Mouse (Mus musculus) forebrain, embryonic 14.5 days (tissue): ENCODE measurements around the gene Rho. TPM values are rescaled to one million over a fixed set of nuclear protein-coding genes. Genes with fewer than 3 reads are reported as not detected.

ENCODE experiments used
- ATAC-seq: fragments of 200-750 bp; cut with Nextera tagmentation; 2 replicates; pipeline ENCODE4 v1.8.0; 2017; ENCODE audit warnings: mild to moderate bottlenecking, moderate library complexity
- DNase-seq: peaks from one replicate; pipeline ENCODE4 v3.0.0-alpha.2; 2015; ENCODE audit warnings: low spot score
- H3K27ac ChIP-seq: fragments of 300-500 bp; sonication (generic); 2 replicates; pipeline ENCODE4 v1.5.1; 2014; ENCODE audit warnings: low read depth, mild to moderate bottlenecking, control low read depth, low read length, moderate library complexity
- H3K27me3 ChIP-seq: fragments of 300-500 bp; sonication (generic); replicated peaks from 2 replicates; pipeline ENCODE4 v1.6.1; 2014; ENCODE audit warnings: low read length, control low read depth, mixed read lengths; ENCODE audit not compliant: control insufficient read depth, insufficient read depth
- H3K36me3 ChIP-seq: fragments of 300-500 bp; sonication (generic); 2 replicates; pipeline ENCODE4 v1.6.1; 2014; ENCODE audit warnings: low read length, control low read depth; ENCODE audit not compliant: control insufficient read depth, insufficient read depth
- H3K4me1 ChIP-seq: fragments of 300-500 bp; sonication (generic); 2 replicates; pipeline ENCODE4 v1.6.1; 2014; ENCODE audit warnings: antibody characterized with exemption, low read length, control low read depth; ENCODE audit not compliant: control insufficient read depth, insufficient read depth
- H3K4me2 ChIP-seq: fragments of 300-500 bp; sonication (generic); 2 replicates; pipeline ENCODE4 v1.6.1; 2014; ENCODE audit warnings: mild to moderate bottlenecking, control low read depth, low read length
- H3K4me3 ChIP-seq: fragments of 300-500 bp; sonication (generic); 2 replicates; pipeline ENCODE4 v1.5.1; 2014; ENCODE audit warnings: low read depth, low read length, control low read depth
- H3K9ac ChIP-seq: fragments of 300-500 bp; sonication (generic); 2 replicates; pipeline ENCODE4 v1.6.1; 2014; ENCODE audit warnings: mild to moderate bottlenecking, low read length, control low read depth, moderate library complexity
- H3K9me3 ChIP-seq: fragments of 300-500 bp; sonication (generic); replicated peaks from 2 replicates; pipeline ENCODE4 v1.6.1; 2016; ENCODE audit warnings: low read length, control low read depth, mixed read lengths; ENCODE audit not compliant: control insufficient read depth
- WGBS: fragments of 180-500 bp; shearing (Covaris S2); extraction: QIAGEN DNeasy Blood & Tissue Kit; methylation state at CpG from one replicate; pipeline ENCODE4 v1.1.7; 2014; 5-methylcytosine and 5-hydroxymethylcytosine counted together
- polyA plus RNA-seq: library from polyadenylated mRNA; unstranded; fragments of >200 nt; fragmentation: Nextera tagmentation; extraction: Ambion mirVana; gene quantifications from 2 replicates; pipeline ENCODE4 v1.2.1, GENCODE M21; 2014

Gene Rho
- polyA plus RNA-seq, 1 experiment from 2014 or later = 0.19 TPM

- no peak overlapping the region for H3K27ac ChIP-seq
- H3K36me3 ChIP-seq = 0 out of 2 replicates have a peak, but pooled peaks cover 2% of the 10 kb centered on the region
- H3K4me2 ChIP-seq = no peak overlapping the region
- no peak overlapping the region for H3K4me3 ChIP-seq
- H3K27me3 ChIP-seq = no peaks in the 10 kb centered on the region
- H3K9ac ChIP-seq = no peak overlapping the region
- ATAC-seq (no peak), DNase-seq (no peak)
- peaks cover 14% of the 10 kb centered on the region for H3K4me1 ChIP-seq
- WGBS = 91% methylated on average over 15 of the region's 15 CpGs
- no peaks in the 10 kb centered on the region for H3K9me3 ChIP-seq
Measured at GRCm38 (mm10) chr6:115973139-115973875, 41.8 kb downstream of the Rho start.

DNA sequence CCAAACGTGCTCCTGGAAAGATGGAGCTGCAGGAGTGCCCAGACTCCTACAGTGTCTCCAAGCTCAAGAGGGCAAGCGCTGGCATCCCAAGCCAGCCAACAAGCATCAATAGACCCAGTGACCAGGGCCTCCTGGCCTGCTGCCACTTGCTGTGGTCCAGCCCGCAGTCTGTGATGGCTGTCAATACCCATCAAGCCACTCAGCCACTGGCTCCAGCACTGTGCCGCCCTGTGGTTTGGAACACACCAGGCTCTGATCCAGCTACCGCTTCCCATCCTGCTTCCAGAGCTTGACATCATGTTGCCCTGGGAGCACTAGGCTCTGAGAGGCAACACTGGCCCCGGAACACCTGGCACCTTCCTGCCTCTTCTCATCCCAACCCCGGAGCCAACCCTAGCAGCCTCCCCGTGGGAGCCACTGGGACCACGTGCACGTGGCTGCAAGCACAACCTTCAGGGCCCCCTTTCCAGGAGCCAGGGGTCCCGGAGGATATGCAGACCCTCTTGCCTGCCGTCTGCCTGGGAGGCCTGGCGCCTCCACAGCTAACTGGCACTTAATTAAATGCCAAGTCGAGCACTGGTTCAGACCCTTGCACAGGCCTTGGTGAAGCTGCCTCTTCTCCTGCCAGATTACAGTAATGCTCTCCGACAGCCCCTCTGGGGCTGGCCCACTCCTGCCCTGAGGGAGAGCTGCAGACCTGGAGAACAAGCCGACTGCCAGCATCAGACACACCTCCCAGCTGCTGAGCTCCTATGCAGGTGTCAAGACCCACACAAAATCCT is 42.5 kb downstream of the Rho start:
- Histone ChIP-seq H3K4me1 (peaks cover 14% of the 10 kb centered on the region), H3K36me3 (0 out of 2 replicates have a peak, but pooled peaks cover 2% of the 10 kb centered on the region), H3K9me3 (no peaks in the 10 kb centered on the region), H3K4me3 (no peak overlapping the region), H3K27me3 (no peaks in the 10 kb centered on the region), H3K9ac (no peak overlapping the region), H3K4me2 (no peak overlapping the region), H3K27ac (no peak overlapping the region; the same call in 1 of the 2 replicates)
- DNase-seq (no peak), ATAC-seq (no peak)
- WGBS = 73% methylated on average over 16 of the region's 16 CpGs

DNA sequence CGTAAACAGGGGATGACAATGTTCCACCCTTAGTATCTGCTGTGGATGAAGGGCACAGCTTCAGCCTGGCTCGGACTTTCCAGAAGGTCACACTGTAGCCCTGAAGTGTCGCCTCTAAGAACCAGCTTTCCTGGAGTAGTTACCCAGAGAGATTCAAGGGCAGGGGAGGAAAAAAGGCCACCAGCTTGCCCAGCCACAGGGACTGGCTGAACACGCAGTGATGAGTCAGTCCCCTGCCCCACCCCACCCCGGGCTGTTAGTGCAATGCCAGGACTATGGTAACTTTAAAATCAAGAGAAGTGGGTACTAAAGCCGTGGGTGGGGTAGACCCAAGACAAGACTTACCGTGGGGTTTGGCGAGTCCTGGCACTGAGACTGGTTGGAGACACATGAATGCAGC is 44.1 kb downstream of the Rho start:
- ATAC-seq = no peak
- no peak overlapping the region for H3K9ac ChIP-seq
- no peak overlapping the region for H3K27ac ChIP-seq
- no peak for DNase-seq
- H3K4me3 ChIP-seq = no peak overlapping the region
- peaks cover 14% of the 10 kb centered on the region for H3K4me1 ChIP-seq
- no peak overlapping the region for H3K4me2 ChIP-seq
- no peaks in the 10 kb centered on the region for H3K27me3 ChIP-seq
- H3K36me3 ChIP-seq = 0 out of 2 replicates have a peak, but pooled peaks cover 2% of the 10 kb centered on the region
- no peaks in the 10 kb centered on the region for H3K9me3 ChIP-seq
- 82% methylated on average over 8 of the region's 8 CpGs for WGBS

- H3K4me3 ChIP-seq = no peak overlapping the region
- H3K4me1 ChIP-seq = 0 out of 2 replicates have a peak, but pooled peaks cover 5% of the 10 kb centered on the region
- DNase-seq (no peak), ATAC-seq (no peak)
- 0 out of 2 replicates have a peak, but pooled peaks cover 2% of the 10 kb centered on the region for H3K36me3 ChIP-seq
- H3K27me3 ChIP-seq = no peaks in the 10 kb centered on the region
- H3K4me2 ChIP-seq = no peak overlapping the region
- H3K27ac ChIP-seq = no peak overlapping the region
- H3K9me3 ChIP-seq = no peaks in the 10 kb centered on the region
- no peak overlapping the region for H3K9ac ChIP-seq
- 92% methylated on average over 15 of the region's 15 CpGs for WGBS
Measured at GRCm38 (mm10) chr6:115977810-115978209, 46.3 kb downstream of the Rho start.

GRCm38 (mm10) chr6:115978596-115978995 is 47.0 kb downstream of the Rho start:
- 60% methylated on average over 8 of the region's 8 CpGs for whole genome bisulfite sequencing
- Histone ChIP-seq H3K36me3 (0 out of 2 replicates have a peak, but pooled peaks cover 2% of the 10 kb centered on the region), H3K4me3 (no peak overlapping the region), H3K27ac (no peak overlapping the region), H3K9me3 (no peaks in the 10 kb centered on the region), H3K4me1 (0 out of 2 replicates have a peak, but pooled peaks cover 5% of the 10 kb centered on the region), H3K9ac (no peak overlapping the region), H3K27me3 (no peaks in the 10 kb centered on the region), H3K4me2 (no peak overlapping the region)
- DNase-seq = no peak
- ATAC-seq = no peak

GRCm38 (mm10) chr6:115982889-115983288 is 51.3 kb downstream of the Rho start:
- Histone ChIP-seq H3K4me1 (peaks cover 2% of the 10 kb centered on the region; the same call in 1 of the 2 replicates), H3K27me3 (no peaks in the 10 kb centered on the region), H3K36me3 (no peaks in the 10 kb centered on the region), H3K9me3 (no peaks in the 10 kb centered on the region), H3K4me3 (no peak overlapping the region), H3K27ac (no peak overlapping the region), H3K9ac (no peak overlapping the region), H3K4me2 (no peak overlapping the region)
- ATAC-seq (no peak), DNase-seq (no peak)
- WGBS = 63% methylated on average over 7 of the region's 7 CpGs

GRCm38 (mm10) chr6:115983306-115984038 is 51.9 kb downstream of the Rho start:
- Histone ChIP-seq H3K9me3 (no peaks in the 10 kb centered on the region), H3K27me3 (no peaks in the 10 kb centered on the region), H3K9ac (no peak overlapping the region), H3K4me3 (no peak overlapping the region), H3K4me2 (no peak overlapping the region), H3K4me1 (peaks cover 2% of the 10 kb centered on the region; the same call in 1 of the 2 replicates), H3K36me3 (no peaks in the 10 kb centered on the region), H3K27ac (no peak overlapping the region)
- no peak for ATAC-seq
- 68% methylated on average over 12 of the region's 12 CpGs for WGBS
- no peak for DNase-seq

DNA sequence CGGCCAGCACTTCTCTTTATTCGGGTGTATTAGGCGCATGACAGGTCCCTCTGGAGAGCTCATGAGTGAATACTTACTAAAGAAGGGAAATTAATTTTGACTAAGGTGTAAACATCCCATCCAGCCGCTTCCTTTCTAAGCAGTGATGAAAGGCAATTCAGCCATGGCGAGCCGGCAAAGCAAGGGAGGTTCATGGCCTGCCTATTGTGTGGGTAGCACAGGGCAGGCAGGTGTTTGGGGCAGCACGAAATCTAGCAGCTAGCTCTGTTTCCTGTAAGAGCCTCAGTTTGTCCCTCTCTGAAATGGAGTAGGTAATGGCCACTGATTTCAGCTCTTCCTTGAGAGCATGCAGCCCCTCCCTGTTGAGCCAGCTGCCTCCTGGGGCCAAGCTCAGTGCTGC is 53.0 kb downstream of the Rho start:
- no peak overlapping the region for H3K27ac ChIP-seq
- ATAC-seq = no peak
- H3K9me3 ChIP-seq = no peaks in the 10 kb centered on the region
- H3K4me1 ChIP-seq = peaks cover 2% of the 10 kb centered on the region; the same call in 1 of the 2 replicates
- no peak for DNase-seq
- H3K36me3 ChIP-seq = no peaks in the 10 kb centered on the region
- no peaks in the 10 kb centered on the region for H3K27me3 ChIP-seq
- no peak overlapping the region for H3K4me2 ChIP-seq
- no peak overlapping the region for H3K4me3 ChIP-seq
- WGBS = 56% methylated on average over 7 of the region's 7 CpGs
- no peak overlapping the region for H3K9ac ChIP-seq
